Mouse (Mus musculus) kidney, postnatal 25 days (tissue): Measurements from ENCODE around the gene Cep104.
A peak's percentile ranks its signal among the peaks of the same experiment; 100 is the strongest.

Experiments used
- DNase-seq, 2 experiments: peaks; one replicate each; pipeline ENCODE4 v3.0.0; 2021; ENCODE audit warnings: mixed read lengths in 2 of 2

The Cep104 gene

GRCm38 (mm10) chr4:153993505-153993904 is 18.5 kb downstream of the Cep104 start:
- no peak for DNase-seq

- no peak for DNase-seq
Observed at GRCm38 (mm10) chr4:154005488-154005887, 30.5 kb downstream of the Cep104 start.

- no peak for DNase-seq
Observed at GRCm38 (mm10) chr4:154006264-154006663, 31.3 kb downstream of the Cep104 start.

- peak in 1 of 2 experiments; percentile 50 for DNase-seq
Observed at GRCm38 (mm10) chr4:154007759-154008158, 32.8 kb downstream of the Cep104 start.

DNA sequence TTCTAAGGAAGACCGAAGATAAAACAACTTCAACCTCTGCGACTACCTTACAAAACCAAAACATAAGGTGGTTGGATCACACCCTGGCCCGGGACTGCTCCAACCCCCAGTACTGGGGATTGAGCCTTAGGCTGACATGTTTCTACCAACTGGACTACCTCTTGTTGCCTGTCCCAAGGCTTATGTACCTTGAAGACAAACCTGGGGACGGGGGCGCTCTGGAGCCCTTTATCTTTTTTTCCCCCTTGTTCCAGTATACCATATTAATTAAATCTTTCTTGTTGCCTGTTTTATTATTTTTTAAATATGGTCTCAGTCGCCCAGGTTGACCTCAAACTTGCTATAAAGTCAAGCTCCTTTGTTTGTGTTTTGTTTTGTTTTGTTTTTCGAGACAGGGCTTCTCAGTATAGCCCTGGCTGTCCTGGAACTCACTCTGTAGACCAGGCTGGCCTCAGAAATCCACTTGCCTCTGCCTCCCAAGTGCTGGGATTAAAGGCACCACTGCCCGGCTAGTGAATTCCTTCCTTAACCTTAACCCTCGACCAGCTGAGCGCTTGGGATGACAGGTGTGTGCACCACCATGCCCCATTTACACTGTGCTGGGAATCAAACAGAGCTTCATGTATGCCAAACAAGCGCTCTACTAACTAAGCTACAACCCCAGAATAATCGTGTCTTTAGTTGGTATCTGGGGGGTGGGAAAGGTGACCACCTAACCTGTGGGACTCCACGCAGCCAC is 36.1 kb downstream of the Cep104 start:
- DNase-seq, result no peak

GRCm38 (mm10) chr4:154011646-154012089 is 36.7 kb downstream of the Cep104 start, which contains the start of gene Lrrc47:
Gene Lrrc47 (plus strand): TSS chr4:154011731.
- DNase-seq, result peak; percentile 85 to 94

- DNase-seq, result peak in 1 of 2 experiments; percentile 53
Observed at GRCm38 (mm10) chr4:154012132-154012882, 37.3 kb downstream of the Cep104 start.

DNA sequence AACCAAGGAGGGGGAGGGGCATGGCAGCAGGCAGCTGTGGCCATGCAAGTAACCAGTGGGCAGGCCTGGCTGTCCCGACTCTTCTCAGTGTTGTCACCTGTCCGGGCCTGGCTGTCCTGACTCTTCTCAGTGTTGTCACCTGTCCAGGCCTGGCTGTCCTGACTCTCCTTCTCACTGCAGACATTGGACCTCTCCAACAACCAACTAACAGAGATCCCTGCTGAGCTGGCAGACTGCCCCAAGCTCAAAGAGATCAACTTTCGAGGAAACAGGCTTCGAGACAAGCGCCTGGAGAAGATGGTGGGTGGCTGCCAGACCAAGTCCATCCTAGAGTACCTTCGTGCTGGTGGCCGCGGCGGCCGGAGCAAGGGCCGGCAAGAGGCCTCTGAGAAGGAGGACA is 40.5 kb downstream of the Cep104 start:
- peak in 1 of 2 experiments; percentile 35 for DNase-seq

- DNase-seq, result peak; percentile 87 to 90
Observed at GRCm38 (mm10) chr4:154019571-154019970, 44.6 kb downstream of the Cep104 start.

DNA sequence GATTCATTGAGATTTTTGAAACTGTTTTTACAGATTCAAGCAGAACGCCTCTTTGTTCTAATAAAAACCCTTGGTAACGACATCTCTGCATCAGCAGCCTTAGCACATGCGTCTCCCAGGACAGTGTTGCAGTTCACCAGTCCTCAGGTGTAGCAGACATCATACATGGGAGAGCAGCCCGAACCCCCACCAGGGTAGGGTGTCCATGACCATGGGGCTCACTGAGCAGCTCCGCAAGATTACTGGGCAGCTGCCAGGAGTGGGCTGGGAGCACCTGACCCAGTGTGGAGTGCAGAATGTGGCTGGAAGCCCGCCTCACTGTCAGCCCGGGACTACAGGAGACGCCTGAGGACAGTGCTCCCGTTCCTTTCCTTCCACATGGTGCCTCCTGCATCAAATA is 46.4 kb downstream of the Cep104 start:
- DNase-seq, result peak; percentile 73 to 89

GRCm38 (mm10) chr4:154022407-154022806 is 47.4 kb downstream of the Cep104 start:
- peak; percentile 84 to 96 for DNase-seq

GRCm38 (mm10) chr4:154022844-154023243 is 47.9 kb downstream of the Cep104 start:
- DNase-seq, result no peak

GRCm38 (mm10) chr4:154023754-154024601 is 49.0 kb downstream of the Cep104 start:
- DNase-seq, result peak; percentile 55 to 88

- DNase-seq, result peak; percentile 25 to 68
Observed at GRCm38 (mm10) chr4:154024729-154025521, 49.9 kb downstream of the Cep104 start.

DNA sequence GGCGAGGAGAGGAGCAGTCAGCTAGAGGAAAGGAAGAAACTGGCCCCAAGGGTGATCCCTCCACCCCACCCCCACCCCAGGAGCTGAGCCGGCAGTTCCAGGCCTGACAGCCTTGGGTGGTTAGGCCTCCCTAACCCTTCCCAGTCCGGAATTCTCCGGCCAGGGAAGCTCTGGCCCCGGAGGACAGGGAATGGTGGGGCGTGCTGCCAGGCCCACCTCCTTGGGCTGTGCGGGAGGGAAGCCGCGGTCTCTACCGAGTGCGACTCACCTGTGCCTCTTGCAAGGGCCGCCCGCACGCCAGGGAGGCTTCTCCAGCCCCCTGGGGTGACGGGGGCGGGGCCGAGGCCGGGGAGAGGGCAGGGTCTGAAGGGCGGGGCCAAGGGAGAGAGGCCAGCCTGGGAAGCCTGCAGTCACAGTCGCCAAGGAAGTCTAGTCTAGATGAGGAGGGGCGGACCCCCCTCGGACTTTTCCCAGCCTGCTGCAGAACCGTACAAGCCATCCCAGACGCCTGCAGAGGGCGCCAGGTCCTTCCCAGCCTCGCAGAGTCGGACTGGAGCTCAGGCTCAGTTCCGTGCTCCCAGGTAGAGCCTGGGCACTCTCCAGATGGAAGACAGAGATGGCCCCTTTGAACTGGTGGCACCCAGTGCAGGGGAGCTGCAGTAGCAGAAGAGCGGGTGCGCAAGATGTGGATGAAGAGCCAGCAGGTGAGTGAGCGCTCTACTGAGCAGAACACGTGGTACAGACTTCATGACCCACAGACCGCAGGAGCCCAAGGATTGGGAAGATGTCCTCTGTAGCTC is 50.8 kb downstream of the Cep104 start, which contains the start of gene Smim1:
Gene Smim1, minus strand, starts transcription at position 590 of the 800 bp plus-strand sequence.
- peak; percentile 94 to 97 for DNase-seq

- no peak for DNase-seq
Observed at GRCm38 (mm10) chr4:154026441-154026761, 51.4 kb downstream of the Cep104 start.

DNA sequence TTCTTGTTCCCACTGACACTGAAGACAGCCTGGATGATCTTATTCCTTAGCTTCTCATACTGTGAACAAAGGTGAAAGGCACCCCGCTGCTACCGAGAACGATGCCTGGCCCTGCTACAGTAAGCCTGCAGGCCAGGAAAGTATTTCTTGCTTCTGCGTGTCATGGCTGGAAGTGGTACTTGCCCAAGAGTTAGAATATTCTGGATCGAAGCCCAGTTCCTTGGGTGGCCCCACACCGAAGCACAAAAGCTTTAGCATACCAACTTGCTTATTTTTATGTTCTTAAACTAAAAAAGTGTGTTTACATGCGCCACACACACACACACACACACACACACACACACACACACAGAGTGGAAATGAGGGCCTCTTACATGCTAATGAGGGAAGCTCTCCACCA is 53.1 kb downstream of the Cep104 start:
- DNase-seq, result peak in 1 of 2 experiments; percentile 33

DNA sequence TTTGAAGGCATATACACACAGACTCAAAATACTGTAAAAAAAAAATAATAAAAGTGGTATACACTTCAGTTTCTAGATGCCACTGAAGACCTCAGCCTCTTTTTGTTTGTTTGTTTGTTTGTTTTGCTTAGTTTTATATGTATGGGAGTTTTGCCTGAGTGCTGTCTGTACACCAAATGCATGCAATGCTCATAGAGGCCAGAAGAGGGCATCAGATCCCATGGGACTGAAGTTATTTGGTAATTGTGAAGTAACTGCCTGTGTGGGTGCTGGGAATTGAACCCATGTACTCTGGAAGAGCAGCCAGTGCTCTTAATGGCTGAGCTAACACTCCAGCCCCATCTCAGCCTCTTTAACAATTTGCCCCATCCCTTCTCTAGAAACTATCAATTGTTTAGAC is 53.7 kb downstream of the Cep104 start:
- DNase-seq, result peak; percentile 41 to 54

- no peak for DNase-seq
Observed at GRCm38 (mm10) chr4:154037123-154037522, 62.1 kb downstream of the Cep104 start.

GRCm38 (mm10) chr4:154042577-154042976 is 67.6 kb downstream of the Cep104 start, which contains the start of gene Ccdc27:
Gene Ccdc27 (minus strand): TSS chr4:154042677.
- no peak for DNase-seq

GRCm38 (mm10) chr4:154045837-154046236 is 70.8 kb downstream of the Cep104 start:
- no peak for DNase-seq
